Mouse (Mus musculus): ENCODE data around the gene Mettl7a3. TPM values are rescaled to one million over a fixed set of nuclear protein-coding genes. Genes with fewer than 3 reads are reported as not detected.
"Not testable (repeated sequence)": the region's sequence is repeated elsewhere in the genome, so short reads cannot be mapped to it uniquely, and the experiment has no call there.

Gene Mettl7a3
- polyA plus RNA-seq, 1 experiment from 2014 or later, result not detected

DNA sequence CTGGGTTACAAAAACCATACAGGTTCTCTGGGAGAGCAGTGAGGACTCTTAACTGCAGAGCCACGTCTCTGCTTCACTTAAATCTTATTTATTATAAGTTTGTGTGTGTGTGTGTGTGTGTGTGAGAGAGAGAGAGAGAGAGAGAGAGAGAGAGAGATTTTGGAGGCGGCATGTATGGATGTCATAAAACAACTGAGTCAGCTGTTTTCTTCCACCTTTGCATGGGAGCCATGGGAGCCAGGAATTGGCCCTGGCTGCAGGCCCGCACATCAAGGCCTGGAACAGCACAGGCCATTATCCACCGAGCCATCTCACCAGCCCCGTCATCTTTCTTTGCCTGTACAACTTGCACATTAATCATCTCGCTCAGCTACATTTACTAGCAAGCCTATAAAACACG is 32.4 kb downstream of the Mettl7a3 start:
- Histone ChIP-seq H3K9ac (ENCODE audit: low read depth, low read length) (no peak overlapping the region), H3K4me2 (replicated peaks; ENCODE audit: low read depth, low read length) (no peak overlapping the region), H3K4me3 (ENCODE audit: low read length) (no peak overlapping the region), H3K9me3 (ENCODE audit: control insufficient read depth, low read length) (no peaks in the 10 kb centered on the region), H3K27ac (ENCODE audit: low read depth, low read length) (no peak overlapping the region), H3K27me3 (ENCODE audit: control insufficient read depth, insufficient read depth, low read length) (no peaks in the 10 kb centered on the region), H3K4me1 (ENCODE audit: control insufficient read depth, insufficient read depth, low read length) (no peaks in the 10 kb centered on the region), H3K36me3 (ENCODE audit: control insufficient read depth, insufficient read depth, low read length) (no peaks in the 10 kb centered on the region)
- WGBS, result 59% methylated on average over 7 of the region's 7 CpGs
- ATAC-seq (ENCODE audit: low FRiP score, low TSS enrichment), result no peak

- no peak for ATAC-seq (ENCODE audit: low FRiP score, low TSS enrichment)
- no peaks in the 10 kb centered on the region for H3K27me3 ChIP-seq (ENCODE audit: control insufficient read depth, insufficient read depth, low read length)
- H3K9ac ChIP-seq (ENCODE audit: low read depth, low read length), result no peak overlapping the region
- no peak overlapping the region for H3K27ac ChIP-seq (ENCODE audit: low read depth, low read length)
- no peak overlapping the region for H3K4me3 ChIP-seq (ENCODE audit: low read length)
- peaks cover 8% of the 10 kb centered on the region for H3K9me3 ChIP-seq (ENCODE audit: control insufficient read depth, low read length)
- WGBS, result 39% methylated on average over 5 of the region's 5 CpGs
- no peaks in the 10 kb centered on the region for H3K4me1 ChIP-seq (ENCODE audit: control insufficient read depth, insufficient read depth, low read length)
- no peaks in the 10 kb centered on the region for H3K36me3 ChIP-seq (ENCODE audit: control insufficient read depth, insufficient read depth, low read length)
- no peak overlapping the region for H3K4me2 ChIP-seq (replicated peaks; ENCODE audit: low read depth, low read length)
Observed at GRCm38 (mm10) chr15:100375066-100375465, 40.3 kb downstream of the Mettl7a3 start.

DNA sequence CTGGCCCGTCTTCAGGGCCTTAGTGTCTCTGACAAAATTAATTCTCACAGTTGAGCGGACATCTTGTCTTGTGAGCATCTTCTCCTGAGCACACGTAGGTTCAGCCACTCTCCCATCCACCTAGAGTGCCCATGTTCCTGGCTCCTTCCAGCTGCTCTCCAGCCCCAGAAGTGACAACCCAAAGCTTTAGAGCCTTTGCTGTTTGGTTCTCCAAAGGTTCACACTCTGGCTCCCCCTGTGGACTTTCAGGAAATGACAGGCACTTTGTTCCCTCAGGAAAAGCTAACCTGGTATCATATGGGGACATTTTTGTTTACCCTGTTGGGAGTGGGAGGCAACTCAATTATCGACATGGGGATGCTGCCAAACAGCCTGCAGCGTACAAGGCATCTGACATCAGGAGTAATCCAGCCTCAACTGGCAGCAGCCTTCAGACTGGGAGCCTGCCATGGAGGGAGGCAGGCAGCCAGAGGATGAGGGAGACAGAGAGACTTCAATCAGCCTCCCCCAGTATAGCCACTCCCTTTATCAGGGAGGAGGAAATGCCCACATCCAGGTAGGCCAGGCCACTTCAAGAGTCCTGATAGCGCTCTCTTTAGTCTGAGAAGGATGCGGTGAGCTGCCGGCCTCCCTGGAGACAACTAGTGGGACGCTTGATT is 43.2 kb downstream of the Mettl7a3 start:
- not testable (repeated sequence) for H3K4me3 ChIP-seq (ENCODE audit: low read length); H3K27me3 ChIP-seq (ENCODE audit: control insufficient read depth, insufficient read depth, low read length); H3K4me1 ChIP-seq (ENCODE audit: control insufficient read depth, insufficient read depth, low read length); H3K4me2 ChIP-seq (replicated peaks; ENCODE audit: low read depth, low read length); H3K9ac ChIP-seq (ENCODE audit: low read depth, low read length); H3K9me3 ChIP-seq (ENCODE audit: control insufficient read depth, low read length); H3K27ac ChIP-seq (ENCODE audit: low read depth, low read length); H3K36me3 ChIP-seq (ENCODE audit: control insufficient read depth, insufficient read depth, low read length)
- 32% methylated on average over 3 of the region's 9 CpGs for whole genome bisulfite sequencing
- ATAC-seq (ENCODE audit: low FRiP score, low TSS enrichment), result 0 out of 2 replicates have a peak, but pooled peaks have one; percentile 32

- no peaks in the 10 kb centered on the region for H3K27me3 ChIP-seq (ENCODE audit: control insufficient read depth, insufficient read depth, low read length)
- 92% methylated on average over 8 of the region's 8 CpGs for WGBS
- no peak overlapping the region for H3K4me3 ChIP-seq (ENCODE audit: low read length)
- no peak for ATAC-seq (ENCODE audit: low FRiP score, low TSS enrichment)
- H3K4me2 ChIP-seq (replicated peaks; ENCODE audit: low read depth, low read length), result no peak overlapping the region
- no peaks in the 10 kb centered on the region for H3K4me1 ChIP-seq (ENCODE audit: control insufficient read depth, insufficient read depth, low read length)
- no peak overlapping the region for H3K9ac ChIP-seq (ENCODE audit: low read depth, low read length)
- no peak overlapping the region for H3K27ac ChIP-seq (ENCODE audit: low read depth, low read length)
- no peaks in the 10 kb centered on the region for H3K36me3 ChIP-seq (ENCODE audit: control insufficient read depth, insufficient read depth, low read length)
- H3K9me3 ChIP-seq (ENCODE audit: control insufficient read depth, low read length), result no peaks in the 10 kb centered on the region
Observed at GRCm38 (mm10) chr15:100379658-100380057, 44.9 kb downstream of the Mettl7a3 start.

- no peak for ATAC-seq (ENCODE audit: low FRiP score, low TSS enrichment)
- 53% methylated on average over 2 of the region's 2 CpGs for WGBS
Observed at GRCm38 (mm10) chr15:100380104-100380503, 45.4 kb downstream of the Mettl7a3 start.

DNA sequence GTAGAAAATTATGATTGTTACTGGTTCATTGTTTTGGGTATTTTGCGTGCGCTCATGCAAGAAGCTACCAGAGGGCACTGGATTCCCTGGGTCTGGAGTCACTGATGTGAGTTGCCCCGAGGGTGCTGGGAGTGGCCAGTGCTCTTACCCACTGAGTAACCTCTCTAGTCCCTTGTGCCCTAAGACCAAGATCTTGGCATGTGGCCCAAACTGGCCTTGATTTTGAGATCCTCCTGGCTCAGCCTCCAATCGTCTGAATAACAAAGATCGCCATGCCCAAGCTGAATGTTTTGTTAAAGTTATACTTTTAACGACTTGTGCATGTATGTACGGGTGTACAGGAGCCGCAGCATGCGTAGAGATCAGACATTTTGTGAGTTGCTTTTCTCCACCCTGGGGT is 51.0 kb downstream of the Mettl7a3 start:
- Histone ChIP-seq H3K4me3 (ENCODE audit: low read length) (no peak overlapping the region), H3K9me3 (ENCODE audit: control insufficient read depth, low read length) (no peaks in the 10 kb centered on the region), H3K27ac (ENCODE audit: low read depth, low read length) (no peak overlapping the region), H3K27me3 (ENCODE audit: control insufficient read depth, insufficient read depth, low read length) (no peaks in the 10 kb centered on the region), H3K36me3 (ENCODE audit: control insufficient read depth, insufficient read depth, low read length) (no peaks in the 10 kb centered on the region), H3K9ac (ENCODE audit: low read depth, low read length) (no peak overlapping the region), H3K4me1 (ENCODE audit: control insufficient read depth, insufficient read depth, low read length) (peaks cover 8% of the 10 kb centered on the region), H3K4me2 (replicated peaks; ENCODE audit: low read depth, low read length) (no peak overlapping the region)
- 88% methylated on average over 9 of the region's 9 CpGs for WGBS
- no peak for ATAC-seq (ENCODE audit: low FRiP score, low TSS enrichment)

More at GRCm38 (mm10) chr15:100380104-100380503, 45.4 kb downstream of the Mettl7a3 start:
- no peaks in the 10 kb centered on the region for H3K9me3 ChIP-seq (ENCODE audit: control insufficient read depth, low read length)
- H3K36me3 ChIP-seq (ENCODE audit: control insufficient read depth, insufficient read depth, low read length), result no peaks in the 10 kb centered on the region
- H3K4me1 ChIP-seq (ENCODE audit: control insufficient read depth, insufficient read depth, low read length), result no peaks in the 10 kb centered on the region
- H3K27ac ChIP-seq (ENCODE audit: low read depth, low read length), result no peak overlapping the region
- no peaks in the 10 kb centered on the region for H3K27me3 ChIP-seq (ENCODE audit: control insufficient read depth, insufficient read depth, low read length)
- H3K4me3 ChIP-seq (ENCODE audit: low read length), result no peak overlapping the region
- no peak overlapping the region for H3K9ac ChIP-seq (ENCODE audit: low read depth, low read length)
- H3K4me2 ChIP-seq (replicated peaks; ENCODE audit: low read depth, low read length), result no peak overlapping the region

DNA sequence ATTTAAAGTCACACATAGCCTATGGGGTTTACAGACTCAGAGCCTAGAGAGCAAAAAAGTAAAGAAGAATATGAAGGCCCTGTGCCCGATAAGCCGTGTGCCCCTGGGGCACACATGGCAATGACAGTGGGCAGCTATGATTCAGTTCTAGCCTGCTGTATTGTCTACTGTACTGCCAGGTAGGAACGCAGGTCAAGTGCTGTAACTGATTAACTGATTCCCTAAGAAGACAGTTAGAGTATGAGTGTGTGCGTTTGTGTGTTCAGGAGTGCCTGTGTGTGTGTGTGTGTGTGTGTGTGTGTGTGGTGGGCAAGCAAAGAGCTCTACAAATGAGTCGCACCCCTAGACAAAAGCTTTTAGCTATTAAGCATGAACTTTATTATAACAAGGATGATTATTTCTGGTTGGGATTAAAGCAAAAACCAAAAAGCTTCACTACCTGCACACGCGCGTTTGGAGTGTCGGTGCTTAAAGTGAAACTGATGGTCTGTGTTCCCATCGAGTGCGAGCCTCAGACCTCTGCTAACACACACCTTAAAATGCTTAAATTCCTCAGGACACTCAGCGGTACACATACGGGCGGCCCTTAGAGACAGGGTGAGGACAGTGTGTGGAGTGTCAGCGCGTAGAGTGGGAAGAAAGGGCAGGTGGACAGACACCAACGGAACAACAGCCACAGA is 53.0 kb downstream of the Mettl7a3 start:
- H3K9ac ChIP-seq (ENCODE audit: low read depth, low read length), result no peak overlapping the region
- no peak overlapping the region for H3K4me2 ChIP-seq (replicated peaks; ENCODE audit: low read depth, low read length)
- H3K27me3 ChIP-seq (ENCODE audit: control insufficient read depth, insufficient read depth, low read length), result no peaks in the 10 kb centered on the region
- WGBS, result 89% methylated on average over 17 of the region's 17 CpGs
- no peak for ATAC-seq (ENCODE audit: low FRiP score, low TSS enrichment)
- no peak overlapping the region for H3K4me3 ChIP-seq (ENCODE audit: low read length)
- peaks cover 8% of the 10 kb centered on the region for H3K4me1 ChIP-seq (ENCODE audit: control insufficient read depth, insufficient read depth, low read length)
- H3K36me3 ChIP-seq (ENCODE audit: control insufficient read depth, insufficient read depth, low read length), result no peaks in the 10 kb centered on the region
- H3K27ac ChIP-seq (ENCODE audit: low read depth, low read length), result no peak overlapping the region
- no peaks in the 10 kb centered on the region for H3K9me3 ChIP-seq (ENCODE audit: control insufficient read depth, low read length)

DNA sequence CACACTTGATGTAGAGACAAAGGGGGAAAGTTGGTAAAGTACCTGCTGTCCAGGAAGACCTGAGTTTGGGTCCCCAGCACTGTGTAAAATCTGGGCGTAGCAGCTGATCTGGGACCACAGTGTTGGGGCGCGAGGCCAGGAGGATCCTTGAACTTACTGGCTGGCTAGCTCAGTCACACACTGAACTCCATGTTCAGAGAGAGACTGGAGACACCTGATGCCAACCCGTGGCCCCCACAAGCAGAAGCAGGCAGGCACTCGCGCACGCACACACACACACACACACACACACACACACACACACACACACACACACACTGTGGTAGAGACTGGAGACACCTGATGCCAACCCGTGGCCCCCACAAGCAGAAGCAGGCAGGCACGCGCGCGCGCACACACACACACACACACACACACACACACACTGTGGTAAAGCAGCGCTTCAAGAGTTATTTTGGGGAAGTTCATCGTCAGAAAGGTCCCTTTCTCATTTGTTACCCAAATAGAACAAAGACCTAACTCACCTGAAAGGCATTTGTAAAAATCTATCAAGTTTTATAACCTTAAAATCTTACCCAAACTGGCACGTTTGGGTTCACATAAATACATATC is 53.6 kb downstream of the Mettl7a3 start:
- no peak for ATAC-seq (ENCODE audit: low FRiP score, low TSS enrichment)
- Histone ChIP-seq H3K4me1 (ENCODE audit: control insufficient read depth, insufficient read depth, low read length) (peaks cover 8% of the 10 kb centered on the region), H3K9me3 (ENCODE audit: control insufficient read depth, low read length) (no peaks in the 10 kb centered on the region), H3K27ac (ENCODE audit: low read depth, low read length) (no peak overlapping the region), H3K4me2 (replicated peaks; ENCODE audit: low read depth, low read length) (no peak overlapping the region), H3K4me3 (ENCODE audit: low read length) (no peak overlapping the region), H3K27me3 (ENCODE audit: control insufficient read depth, insufficient read depth, low read length) (no peaks in the 10 kb centered on the region), H3K9ac (ENCODE audit: low read depth, low read length) (no peak overlapping the region), H3K36me3 (ENCODE audit: control insufficient read depth, insufficient read depth, low read length) (peaks cover under 1% of the 10 kb centered on the region; the same call in 1 of the 2 replicates)
- WGBS, result 78% methylated on average over 16 of the region's 16 CpGs

DNA sequence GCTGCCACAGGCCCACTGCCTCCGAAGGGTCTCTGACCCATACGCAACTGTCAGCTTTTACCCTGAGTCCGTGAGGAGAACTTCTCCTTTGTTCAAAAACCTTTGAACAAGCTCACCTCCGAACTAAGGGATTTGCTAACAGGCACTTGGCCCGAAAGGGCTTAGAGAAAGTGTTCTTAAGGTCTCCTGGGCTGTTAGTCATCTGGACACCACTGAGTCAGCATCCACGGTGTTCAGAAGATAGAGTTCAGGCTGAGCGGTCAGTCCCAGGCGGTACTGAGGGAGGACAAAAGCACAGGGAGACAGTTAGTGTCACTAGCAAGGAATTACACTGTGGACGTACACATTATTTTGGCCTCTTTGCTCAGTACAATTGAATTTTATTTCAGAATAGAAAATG is 54.2 kb downstream of the Mettl7a3 start:
- H3K4me3 ChIP-seq (ENCODE audit: low read length), result no peak overlapping the region

More for the DNA sequence above, 54.2 kb downstream of the Mettl7a3 start:
- Histone ChIP-seq H3K9ac (ENCODE audit: low read depth, low read length) (no peak overlapping the region), H3K27me3 (ENCODE audit: control insufficient read depth, insufficient read depth, low read length) (no peaks in the 10 kb centered on the region), H3K4me2 (replicated peaks; ENCODE audit: low read depth, low read length) (no peak overlapping the region), H3K27ac (ENCODE audit: low read depth, low read length) (no peak overlapping the region), H3K9me3 (ENCODE audit: control insufficient read depth, low read length) (no peaks in the 10 kb centered on the region), H3K4me1 (ENCODE audit: control insufficient read depth, insufficient read depth, low read length) (peaks cover 8% of the 10 kb centered on the region), H3K36me3 (ENCODE audit: control insufficient read depth, insufficient read depth, low read length) (peaks cover 6% of the 10 kb centered on the region)
- no peak for ATAC-seq (ENCODE audit: low FRiP score, low TSS enrichment)
- 41% methylated on average over 9 of the region's 9 CpGs for WGBS
